Comparison of ENCODE assay signal across 32 mouse cellular contexts in genomic region chr13:108070171-108070570, GRCm38 (mm10).
"Had no signal": no experiment of that assay in that cellular context is flagged by ENCODE, and none has a peak within 500 bp of the region (broad histone marks: within the 10 kb centered on the region; RNA-seq: fewer than 3 reads in every experiment).

No protein-coding gene starts in this region.

- H3K4me3 ChIP-seq: left cerebral cortex, adult 2 months; limb, embryonic 10.5 days; limb, embryonic 12.5 days; limb, embryonic 13.5 days; limb, embryonic 15.5 days; liver, embryonic 12.5 days; liver, embryonic 13.5 days; liver, embryonic 15.5 days; lung, embryonic 15.5 days; midbrain, embryonic 10.5 days; midbrain, embryonic 12.5 days; midbrain, embryonic 13.5 days; midbrain, embryonic 15.5 days; myocyte; neural tube, embryonic 12.5 days had no signal

- H3K36me3 ChIP-seq: limb, embryonic 10.5 days; limb, embryonic 12.5 days; limb, embryonic 13.5 days; limb, embryonic 15.5 days; liver, embryonic 12.5 days; liver, embryonic 13.5 days; liver, embryonic 15.5 days; lung, embryonic 15.5 days; midbrain, embryonic 10.5 days; midbrain, embryonic 12.5 days; midbrain, embryonic 13.5 days; midbrain, embryonic 15.5 days; neural tube, embryonic 12.5 days had no signal

- DNase-seq: left cerebral cortex, postnatal 4 days; liver; liver, embryonic 13.5 days; liver, postnatal 0 days; lung, adult 18-20 months; lung, adult 2 months; lung, embryonic 14.5 days; lung, postnatal 10 days; lung, postnatal 14 days; lung, postnatal 36 days; lung, postnatal 4 days; midbrain, embryonic 14.5 days had no signal

- H3K4me2 ChIP-seq: limb, embryonic 12.5 days; limb, embryonic 13.5 days; limb, embryonic 15.5 days; liver, embryonic 12.5 days; liver, embryonic 13.5 days; liver, embryonic 15.5 days; lung, embryonic 14.5 days; lung, embryonic 15.5 days; midbrain, embryonic 11.5 days; midbrain, embryonic 12.5 days; midbrain, embryonic 13.5 days; midbrain, embryonic 15.5 days; neural tube, embryonic 12.5 days had no signal

- ATAC-seq: liver, embryonic 12.5 days; liver, postnatal 0 days; lung, postnatal 0 days; midbrain, embryonic 13.5 days; midbrain, embryonic 15.5 days; midbrain, embryonic 16.5 days had no signal

- H3K27me3 ChIP-seq: limb, embryonic 12.5 days; limb, embryonic 13.5 days; limb, embryonic 15.5 days; liver, embryonic 12.5 days; liver, embryonic 13.5 days; liver, embryonic 15.5 days; lung, embryonic 15.5 days; megakaryocyte, embryonic 14.5 days; midbrain, embryonic 13.5 days; midbrain, embryonic 15.5 days; neural tube, embryonic 12.5 days had no signal

- H3K4me1 ChIP-seq: limb, embryonic 10.5 days; limb, embryonic 12.5 days; limb, embryonic 13.5 days; limb, embryonic 15.5 days; liver, embryonic 13.5 days; liver, embryonic 15.5 days; lung, embryonic 15.5 days; midbrain, embryonic 12.5 days; midbrain, embryonic 13.5 days; midbrain, embryonic 15.5 days; neural tube, embryonic 12.5 days had no signal

- H3K27ac ChIP-seq: left cerebral cortex, adult 2 months; limb, embryonic 10.5 days; limb, embryonic 12.5 days; limb, embryonic 13.5 days; limb, embryonic 15.5 days; liver, embryonic 12.5 days; liver, embryonic 13.5 days; liver, embryonic 14.5 days; liver, embryonic 15.5 days; lung, embryonic 15.5 days; macrophage; midbrain, embryonic 10.5 days; midbrain, embryonic 12.5 days; midbrain, embryonic 13.5 days; midbrain, embryonic 15.5 days; neural tube, embryonic 12.5 days had no signal

- H3K9me3 ChIP-seq: limb, embryonic 10.5 days; limb, embryonic 12.5 days; limb, embryonic 13.5 days; limb, embryonic 15.5 days; liver, embryonic 12.5 days; liver, embryonic 13.5 days; liver, embryonic 15.5 days; lung, embryonic 15.5 days; megakaryocyte, embryonic 14.5 days; midbrain, embryonic 10.5 days; midbrain, embryonic 12.5 days; midbrain, embryonic 13.5 days; midbrain, embryonic 15.5 days; neural tube, embryonic 12.5 days had no signal

- H3K9ac ChIP-seq: limb, embryonic 12.5 days; limb, embryonic 13.5 days; limb, embryonic 15.5 days; liver, embryonic 12.5 days; liver, embryonic 13.5 days; liver, embryonic 14.5 days; liver, embryonic 15.5 days; liver, postnatal 0 days; lung, embryonic 14.5 days; lung, embryonic 15.5 days; midbrain, embryonic 12.5 days; midbrain, embryonic 13.5 days; midbrain, embryonic 15.5 days; neural tube, embryonic 12.5 days had no signal
